Mouse (Mus musculus) embryonic fibroblast, embryonic 13.5 days (primary cell): Measurements from ENCODE around the gene Efcab12.

Experiments
- CTCF ChIP-seq: IDR thresholded peaks from 2 replicates; pipeline ENCODE4 v1.5.1; 2011; ENCODE audit warnings: mild to moderate bottlenecking, control low read depth, low read length, moderate library complexity, borderline replicate concordance; ENCODE audit not compliant: insufficient read depth
- POLR2A ChIP-seq: IDR thresholded peaks from 2 replicates; pipeline ENCODE4 v1.6.1; 2011; ENCODE audit warnings: low read depth, mild to moderate bottlenecking, control low read depth, low read length, moderate library complexity

DNA sequence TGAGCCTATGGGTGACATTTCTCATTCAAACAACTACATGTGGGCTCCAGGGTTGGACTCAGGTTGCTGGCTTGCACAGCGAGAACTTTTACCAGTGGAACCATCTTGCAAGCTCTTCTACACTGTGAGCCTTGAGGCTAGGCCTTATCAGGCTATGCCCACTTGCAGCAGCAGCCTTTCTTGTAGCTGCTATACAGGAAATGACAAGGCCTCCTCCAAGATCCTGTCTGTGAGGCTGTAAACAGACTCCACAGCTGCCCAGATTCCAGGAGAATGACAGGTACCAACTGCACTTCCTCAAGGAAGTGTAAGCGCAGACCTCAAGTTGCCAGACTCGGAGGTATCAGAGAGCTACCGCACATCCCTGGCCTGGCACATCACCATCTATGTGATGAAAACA lies 70.0 kb downstream of the Efcab12 start:
- TF ChIP-seq CTCF, result no peak
- TF ChIP-seq POLR2A, result no peak
